Mouse (Mus musculus) neural tube, embryonic 13.5 days (tissue): Measurements from ENCODE around the gene Lipi. TPM values are rescaled to one million over a fixed set of nuclear protein-coding genes. Genes with fewer than 3 reads are reported as not detected.

Source experiments
- ATAC-seq: fragments of 200-750 bp; cut with Nextera tagmentation; 2 replicates; pipeline ENCODE4 v1.8.0; 2017; ENCODE audit warnings: low read depth, mild to moderate bottlenecking, moderate TSS enrichment, moderate library complexity
- H3K27ac ChIP-seq: fragments of 300-500 bp; sonication (generic); replicated peaks from 2 replicates; pipeline ENCODE4 v1.5.1; 2015; ENCODE audit warnings: moderate library complexity, mild to moderate bottlenecking, inconsistent platforms
- H3K27me3 ChIP-seq: fragments of 300-500 bp; sonication (generic); 2 replicates; pipeline ENCODE4 v1.6.1; 2015; ENCODE audit warnings: mild to moderate bottlenecking, inconsistent platforms
- H3K36me3 ChIP-seq: fragments of 300-500 bp; sonication (generic); 2 replicates; pipeline ENCODE4 v1.6.1; 2015; ENCODE audit warnings: mild to moderate bottlenecking, inconsistent platforms
- H3K4me1 ChIP-seq: fragments of 300-500 bp; sonication (generic); replicated peaks from 2 replicates; pipeline ENCODE4 v1.6.1; 2015; ENCODE audit warnings: inconsistent platforms
- H3K4me2 ChIP-seq: fragments of 300-500 bp; sonication (generic); 2 replicates; pipeline ENCODE4 v1.6.1; 2015; ENCODE audit warnings: inconsistent platforms, mild to moderate bottlenecking, moderate library complexity
- H3K4me3 ChIP-seq: fragments of 300-500 bp; sonication (generic); 2 replicates; pipeline ENCODE4 v1.5.1; 2015; ENCODE audit warnings: mild to moderate bottlenecking, inconsistent platforms
- H3K9ac ChIP-seq: fragments of 300-500 bp; sonication (generic); 2 replicates; pipeline ENCODE4 v1.6.1; 2015; ENCODE audit warnings: moderate library complexity, mild to moderate bottlenecking, inconsistent platforms
- H3K9me3 ChIP-seq: fragments of 300-500 bp; sonication (generic); 2 replicates; pipeline ENCODE4 v1.6.1; 2016; ENCODE audit warnings: inconsistent platforms
- WGBS: fragments of 180-500 bp; shearing (Covaris S2); methylation state at CpG from one replicate; pipeline ENCODE4 v1.1.7; 2015; 5-methylcytosine and 5-hydroxymethylcytosine counted together
- polyA plus RNA-seq: library from polyadenylated mRNA; unstranded; fragments of >200 nt; fragmentation: Nextera tagmentation; extraction: Ambion mirVana; gene quantifications from 2 replicates; pipeline ENCODE4 v1.2.1, GENCODE M21; 2015

Gene Lipi
- not detected in 2 replicates for polyA plus RNA-seq

- H3K9me3 ChIP-seq = no peaks in the 10 kb centered on the region
- no peak for ATAC-seq
- no peak within 1 kb of the TSS for H3K4me2 ChIP-seq
- H3K27ac ChIP-seq = no peak within 1 kb of the TSS
- H3K27me3 ChIP-seq = no peaks in the 10 kb centered on the region
- H3K9ac ChIP-seq = no peak within 1 kb of the TSS
- H3K4me3 ChIP-seq = no peak within 1 kb of the TSS
- H3K4me1 ChIP-seq = no peaks in the 10 kb centered on the region
- 79% methylated on average over 7 of the region's 7 CpGs for WGBS
- H3K36me3 ChIP-seq = no peaks in the 10 kb centered on the region
These were observed at the start of gene Lipi for GRCm38 (mm10) chr16:75585961-75586360. Lipi (minus strand) TSS chr16:75586061.

GRCm38 (mm10) chr16:75627862-75628261, 42.0 kb upstream of the Lipi start:
- no peak overlapping the region for H3K4me3 ChIP-seq
- no peak overlapping the region for H3K4me2 ChIP-seq
- H3K27ac ChIP-seq = no peak overlapping the region
- WGBS = 92% methylated on average over 2 of the region's 2 CpGs
- ATAC-seq = no peak
- H3K9ac ChIP-seq = no peak overlapping the region
- H3K9me3 ChIP-seq = no peaks in the 10 kb centered on the region
- H3K4me1 ChIP-seq = no peaks in the 10 kb centered on the region
- no peaks in the 10 kb centered on the region for H3K27me3 ChIP-seq
- no peaks in the 10 kb centered on the region for H3K36me3 ChIP-seq

GRCm38 (mm10) chr16:75617651-75618349, 31.9 kb upstream of the Lipi start:
- no peaks in the 10 kb centered on the region for H3K4me1 ChIP-seq
- no peak overlapping the region for H3K9ac ChIP-seq
- 84% methylated on average over 2 of the region's 2 CpGs for WGBS
- H3K36me3 ChIP-seq = no peaks in the 10 kb centered on the region
- H3K27me3 ChIP-seq = no peaks in the 10 kb centered on the region
- H3K27ac ChIP-seq = no peak overlapping the region
- no peaks in the 10 kb centered on the region for H3K9me3 ChIP-seq
- no peak overlapping the region for H3K4me2 ChIP-seq
- peak; percentile 65 for ATAC-seq
- no peak overlapping the region for H3K4me3 ChIP-seq

- Histone ChIP-seq H3K4me1 (no peaks in the 10 kb centered on the region), H3K27me3 (no peaks in the 10 kb centered on the region), H3K9me3 (no peaks in the 10 kb centered on the region), H3K4me3 (no peak overlapping the region), H3K4me2 (no peak overlapping the region), H3K27ac (no peak overlapping the region), H3K9ac (no peak overlapping the region), H3K36me3 (no peaks in the 10 kb centered on the region)
- no peak for ATAC-seq
These were observed 26.7 kb upstream of the Lipi start for GRCm38 (mm10) chr16:75612561-75612960.

GRCm38 (mm10) chr16:75606415-75606814, 20.6 kb upstream of the Lipi start:
- H3K9me3 ChIP-seq = no peaks in the 10 kb centered on the region
- no peak for ATAC-seq
- H3K4me3 ChIP-seq = no peak overlapping the region
- no peaks in the 10 kb centered on the region for H3K4me1 ChIP-seq
- H3K9ac ChIP-seq = no peak overlapping the region
- H3K27me3 ChIP-seq = no peaks in the 10 kb centered on the region
- 56% methylated on average over 1 of the region's 1 CpGs for WGBS
- H3K27ac ChIP-seq = no peak overlapping the region
- H3K36me3 ChIP-seq = no peaks in the 10 kb centered on the region
- no peak overlapping the region for H3K4me2 ChIP-seq

- Histone ChIP-seq H3K9me3 (no peaks in the 10 kb centered on the region), H3K36me3 (no peaks in the 10 kb centered on the region), H3K4me1 (peaks cover 12% of the 10 kb centered on the region), H3K27ac (no peak overlapping the region), H3K9ac (peak overlapping the region; percentile 68), H3K27me3 (no peaks in the 10 kb centered on the region; the same call in 1 of the 2 replicates), H3K4me3 (peak overlapping the region; percentile 51), H3K4me2 (peak overlapping the region; percentile 67)
- WGBS = 10% methylated on average over 15 of the region's 15 CpGs
- peak; percentile 45 for ATAC-seq
These were observed 7.8 kb upstream of the Lipi start for GRCm38 (mm10) chr16:75593501-75594183.

- peak; percentile 97 for ATAC-seq
- Histone ChIP-seq H3K4me2 (peak within 1 kb of the TSS; percentile 67), H3K27me3 (no peaks in the 10 kb centered on the region; the same call in 1 of the 2 replicates), H3K9ac (peak within 1 kb of the TSS; percentile 68), H3K9me3 (no peaks in the 10 kb centered on the region), H3K27ac (peak within 1 kb of the TSS; percentile 39), H3K36me3 (no peaks in the 10 kb centered on the region), H3K4me1 (peaks cover 12% of the 10 kb centered on the region), H3K4me3 (peak within 1 kb of the TSS; percentile 51)
- WGBS = under 1% methylated on average over 52 of the region's 55 CpGs
These were observed 7.0 kb upstream of the Lipi start, which contains the start of gene Rbm11 for GRCm38 (mm10) chr16:75592671-75593500. Rbm11 (plus strand) TSS chr16:75592844.

GRCm38 (mm10) chr16:75586466-75586865, 605 bp upstream of the Lipi start:
- ATAC-seq = no peak
- Histone ChIP-seq H3K36me3 (no peaks in the 10 kb centered on the region), H3K4me1 (no peaks in the 10 kb centered on the region), H3K27ac (no peak overlapping the region), H3K9ac (no peak overlapping the region), H3K27me3 (no peaks in the 10 kb centered on the region), H3K9me3 (no peaks in the 10 kb centered on the region), H3K4me3 (no peak overlapping the region), H3K4me2 (no peak overlapping the region)
- 35% methylated on average over 3 of the region's 3 CpGs for WGBS

GRCm38 (mm10) chr16:75582279-75582678, 3.6 kb downstream of the Lipi start:
- 66% methylated on average over 5 of the region's 5 CpGs for WGBS
- Histone ChIP-seq H3K27ac (no peak overlapping the region), H3K36me3 (no peaks in the 10 kb centered on the region), H3K4me2 (no peak overlapping the region), H3K9me3 (no peaks in the 10 kb centered on the region), H3K4me3 (no peak overlapping the region), H3K27me3 (no peaks in the 10 kb centered on the region), H3K9ac (no peak overlapping the region), H3K4me1 (no peaks in the 10 kb centered on the region)
- no peak for ATAC-seq

GRCm38 (mm10) chr16:75562910-75563309, 23.0 kb downstream of the Lipi start:
- Histone ChIP-seq H3K27me3 (no peaks in the 10 kb centered on the region), H3K4me3 (no peak overlapping the region), H3K4me2 (no peak overlapping the region), H3K36me3 (no peaks in the 10 kb centered on the region), H3K27ac (no peak overlapping the region), H3K9ac (no peak overlapping the region), H3K4me1 (no peaks in the 10 kb centered on the region), H3K9me3 (no peaks in the 10 kb centered on the region)
- ATAC-seq = no peak
- 89% methylated on average over 2 of the region's 2 CpGs for WGBS

- H3K9ac ChIP-seq = no peak overlapping the region
- no peaks in the 10 kb centered on the region for H3K36me3 ChIP-seq
- H3K9me3 ChIP-seq = no peaks in the 10 kb centered on the region
- no peaks in the 10 kb centered on the region for H3K27me3 ChIP-seq
- no peak overlapping the region for H3K4me3 ChIP-seq
- H3K4me1 ChIP-seq = no peaks in the 10 kb centered on the region
- H3K27ac ChIP-seq = no peak overlapping the region
- ATAC-seq = no peak
- WGBS = 81% methylated on average over 1 of the region's 1 CpGs
- H3K4me2 ChIP-seq = no peak overlapping the region
These were observed 40.6 kb downstream of the Lipi start for GRCm38 (mm10) chr16:75545310-75545709.
